Mouse (Mus musculus): Measurements from ENCODE around the gene Gm3667. TPM values are rescaled to one million over a fixed set of nuclear protein-coding genes. Genes with fewer than 3 reads are reported as not detected.
"Not testable (repeated sequence)": the region's sequence is repeated elsewhere in the genome, so short reads cannot be mapped to it uniquely, and the experiment has no call there.

Gm3667 gene
- polyA plus RNA-seq (2014; fragmentation: Nextera tagmentation; extraction: Ambion mirVana): 2.2 and 2.8 TPM in 2 replicates

- H3K27ac ChIP-seq (replicated peaks; ENCODE audit: low read depth, low read length); DNase-seq (ENCODE audit: low spot score); H3K4me1 ChIP-seq (ENCODE audit: control insufficient read depth, insufficient read depth, low read length); H3K9ac ChIP-seq (replicated peaks; ENCODE audit: low read length); H3K36me3 ChIP-seq (replicated peaks; ENCODE audit: control insufficient read depth, insufficient read depth, low read depth, low read length); H3K9me3 ChIP-seq (replicated peaks; ENCODE audit: control insufficient read depth, low read length); H3K27me3 ChIP-seq (ENCODE audit: control insufficient read depth, insufficient read depth, low read length); ATAC-seq (replicated peaks; ENCODE audit: insufficient number of reproducible peaks, low FRiP score, low TSS enrichment, low read depth): not testable (repeated sequence)
- H3K4me3 ChIP-seq (ENCODE audit: low read depth, low read length): peak within 1 kb of the TSS; percentile 34
- WGBS: 0% methylated on average over 1 of the region's 43 CpGs
- H3K4me2 ChIP-seq (ENCODE audit: low read depth, low read length): peak within 1 kb of the TSS; percentile 41
These were observed at the start of gene Gm3667 for GRCm38 (mm10) chr14:6889521-6890012. Gene Gm3667 (minus strand): TSS chr14:6889962.

DNA sequence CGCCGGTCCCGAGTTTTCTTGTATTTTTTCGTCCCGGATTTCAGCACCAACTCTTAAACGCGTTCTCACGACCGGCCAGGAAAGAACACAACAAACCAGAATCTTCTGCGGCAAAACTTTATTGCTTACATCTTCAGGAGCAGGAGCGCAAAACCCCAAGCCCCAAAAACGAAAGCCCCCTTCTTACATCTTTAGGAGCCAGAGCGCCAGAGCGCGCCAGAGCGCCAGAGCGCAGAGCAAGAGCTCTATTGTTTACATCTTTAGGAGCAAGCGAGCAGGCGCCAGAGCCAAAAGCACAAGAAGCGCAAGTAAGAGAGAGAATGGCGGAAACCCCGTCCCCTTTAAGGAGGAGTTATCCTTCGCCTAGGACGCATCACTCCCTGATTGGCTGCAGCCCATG, 10.1 kb upstream of the Gm3667 start:
- DNase-seq (ENCODE audit: low spot score); H3K4me3 ChIP-seq (ENCODE audit: low read depth, low read length); H3K36me3 ChIP-seq (replicated peaks; ENCODE audit: control insufficient read depth, insufficient read depth, low read depth, low read length); ATAC-seq (replicated peaks; ENCODE audit: insufficient number of reproducible peaks, low FRiP score, low TSS enrichment, low read depth); H3K27me3 ChIP-seq (ENCODE audit: control insufficient read depth, insufficient read depth, low read length); H3K27ac ChIP-seq (replicated peaks; ENCODE audit: low read depth, low read length); H3K4me2 ChIP-seq (ENCODE audit: low read depth, low read length); H3K4me1 ChIP-seq (ENCODE audit: control insufficient read depth, insufficient read depth, low read length); H3K9ac ChIP-seq (replicated peaks; ENCODE audit: low read length); H3K9me3 ChIP-seq (replicated peaks; ENCODE audit: control insufficient read depth, low read length): not testable (repeated sequence)
- 97% methylated on average over 18 of the region's 24 CpGs for WGBS

DNA sequence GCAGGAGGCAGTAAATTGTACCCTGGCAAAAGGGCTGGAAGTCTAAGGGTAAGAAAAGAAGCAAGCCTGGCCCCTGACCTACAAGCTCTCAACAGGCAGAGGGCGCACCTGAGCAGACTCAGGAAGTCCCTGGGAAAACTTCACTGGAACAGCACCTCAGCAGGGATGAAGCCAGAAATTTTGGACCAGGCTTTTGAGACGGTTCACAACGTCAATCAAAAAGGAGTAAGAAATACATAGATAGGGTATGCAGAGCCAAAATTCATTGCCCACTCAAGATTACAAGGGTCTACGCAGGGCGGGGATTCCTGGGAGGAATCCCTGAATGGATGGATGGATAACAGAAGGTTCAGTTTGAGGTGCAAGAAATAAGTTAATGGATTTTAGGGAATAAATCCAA, 951 bp downstream of the Gm3667 start:
- H3K4me2 ChIP-seq (ENCODE audit: low read depth, low read length); H3K27me3 ChIP-seq (ENCODE audit: control insufficient read depth, insufficient read depth, low read length); H3K36me3 ChIP-seq (replicated peaks; ENCODE audit: control insufficient read depth, insufficient read depth, low read depth, low read length); H3K4me3 ChIP-seq (ENCODE audit: low read depth, low read length); H3K9ac ChIP-seq (replicated peaks; ENCODE audit: low read length); DNase-seq (ENCODE audit: low spot score); ATAC-seq (replicated peaks; ENCODE audit: insufficient number of reproducible peaks, low FRiP score, low TSS enrichment, low read depth); H3K4me1 ChIP-seq (ENCODE audit: control insufficient read depth, insufficient read depth, low read length); H3K9me3 ChIP-seq (replicated peaks; ENCODE audit: control insufficient read depth, low read length); H3K27ac ChIP-seq (replicated peaks; ENCODE audit: low read depth, low read length): not testable (repeated sequence)
- WGBS: 21% methylated on average over 3 of the region's 5 CpGs

DNA sequence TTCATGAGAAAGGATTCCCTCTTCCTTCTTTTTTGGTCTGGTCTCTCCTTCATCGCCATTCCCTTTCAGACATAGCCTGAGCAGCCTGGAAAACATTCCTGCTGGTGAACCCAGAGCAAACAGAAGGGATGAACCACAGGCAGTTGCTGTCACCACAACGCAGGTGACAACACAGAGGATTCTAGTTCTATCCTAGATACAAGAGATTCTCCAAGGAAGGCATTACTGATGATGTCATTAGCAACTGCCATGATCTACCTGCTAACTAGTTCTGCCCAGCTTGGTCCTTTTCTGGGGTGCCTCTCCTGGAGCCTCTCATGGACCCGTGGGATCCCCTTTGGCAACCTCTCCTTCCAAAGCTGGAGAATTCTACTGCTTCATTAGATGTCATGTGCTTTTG, 49.6 kb downstream of the Gm3667 start, which contains the start of gene Gm3642:
Gene Gm3642 (minus strand): TSS at position 101 of the 400 bp plus-strand sequence.
- not testable (repeated sequence) for DNase-seq (ENCODE audit: low spot score); H3K4me1 ChIP-seq (ENCODE audit: control insufficient read depth, insufficient read depth, low read length); H3K4me3 ChIP-seq (ENCODE audit: low read depth, low read length); H3K9ac ChIP-seq (replicated peaks; ENCODE audit: low read length); H3K27me3 ChIP-seq (ENCODE audit: control insufficient read depth, insufficient read depth, low read length); H3K27ac ChIP-seq (replicated peaks; ENCODE audit: low read depth, low read length); H3K36me3 ChIP-seq (replicated peaks; ENCODE audit: control insufficient read depth, insufficient read depth, low read depth, low read length); H3K4me2 ChIP-seq (ENCODE audit: low read depth, low read length); ATAC-seq (replicated peaks; ENCODE audit: insufficient number of reproducible peaks, low FRiP score, low TSS enrichment, low read depth); H3K9me3 ChIP-seq (replicated peaks; ENCODE audit: control insufficient read depth, low read length)
- WGBS: no CpG with 5 or more reads among the region's 3 CpGs

- not testable (repeated sequence) for ATAC-seq (replicated peaks; ENCODE audit: insufficient number of reproducible peaks, low FRiP score, low TSS enrichment, low read depth); H3K27ac ChIP-seq (replicated peaks; ENCODE audit: low read depth, low read length); DNase-seq (ENCODE audit: low spot score); H3K4me2 ChIP-seq (ENCODE audit: low read depth, low read length); H3K27me3 ChIP-seq (ENCODE audit: control insufficient read depth, insufficient read depth, low read length); H3K9ac ChIP-seq (replicated peaks; ENCODE audit: low read length); H3K4me1 ChIP-seq (ENCODE audit: control insufficient read depth, insufficient read depth, low read length); H3K36me3 ChIP-seq (replicated peaks; ENCODE audit: control insufficient read depth, insufficient read depth, low read depth, low read length); H3K4me3 ChIP-seq (ENCODE audit: low read depth, low read length); H3K9me3 ChIP-seq (replicated peaks; ENCODE audit: control insufficient read depth, low read length)
- WGBS: 97% methylated on average over 3 of the region's 3 CpGs
These were observed 66.5 kb downstream of the Gm3667 start for GRCm38 (mm10) chr14:6823297-6823696.

Other genes with a start within 250 kb of the Gm3667 start
- gene Gm10251, start 205.8 kb downstream of the Gm3667 start, polyA plus RNA-seq (2014; fragmentation: Nextera tagmentation; extraction: Ambion mirVana): not detected in 2 replicates
- gene Gm8050, start 169.7 kb downstream of the Gm3667 start, polyA plus RNA-seq (2014; fragmentation: Nextera tagmentation; extraction: Ambion mirVana): not detected in 2 replicates
- 7.6 and 8.0 TPM in 2 replicates for gene Gm3636, start 147.6 kb downstream of the Gm3667 start, polyA plus RNA-seq (2014; fragmentation: Nextera tagmentation; extraction: Ambion mirVana)
- gene Gm8362, start 115.6 kb downstream of the Gm3667 start, polyA plus RNA-seq (2014; fragmentation: Nextera tagmentation; extraction: Ambion mirVana): not detected in 2 replicates
- not detected in 2 replicates for gene Gm3642, start 49.7 kb downstream of the Gm3667 start, polyA plus RNA-seq (2014; fragmentation: Nextera tagmentation; extraction: Ambion mirVana)
- gene Gm6356, start 83.9 kb upstream of the Gm3667 start, polyA plus RNA-seq (2014; fragmentation: Nextera tagmentation; extraction: Ambion mirVana): not detected in 2 replicates
- 1.7 and 2.0 TPM in 2 replicates for gene Gm10406, start 137.5 kb upstream of the Gm3667 start, polyA plus RNA-seq (2014; fragmentation: Nextera tagmentation; extraction: Ambion mirVana)
- not detected in 2 replicates for gene Gm3685, start 155.0 kb upstream of the Gm3667 start, polyA plus RNA-seq (2014; fragmentation: Nextera tagmentation; extraction: Ambion mirVana)
- gene Gm3696, start 210.7 kb upstream of the Gm3667 start, polyA plus RNA-seq (2014; fragmentation: Nextera tagmentation; extraction: Ambion mirVana): 2.3 and 2.5 TPM in 2 replicates
- gene Gm6676, start 235.4 kb upstream of the Gm3667 start, polyA plus RNA-seq (2014; fragmentation: Nextera tagmentation; extraction: Ambion mirVana): not detected in 2 replicates